Mouse (Mus musculus): ENCODE measurements around the gene Scimp. TPM values are rescaled to one million over a fixed set of nuclear protein-coding genes. Genes with fewer than 3 reads are reported as not detected.
"Not testable (repeated sequence)": the region's sequence is repeated elsewhere in the genome, so short reads cannot be mapped to it uniquely, and the experiment has no call there.

The Scimp gene
- total RNA-seq, 2 experiments from 2014 or later: 0.48 to 0.68 TPM

GRCm38 (mm10) chr11:70770804-70771203, 41.6 kb downstream of the Scimp start:
- no peak for DNase-seq (ENCODE audit: low spot score in 2 of 2)

- DNase-seq (ENCODE audit: low spot score in 2 of 2): no peak
Observed at GRCm38 (mm10) chr11:70765776-70766445, 46.5 kb downstream of the Scimp start.

GRCm38 (mm10) chr11:70763936-70764808, 48.2 kb downstream of the Scimp start, which contains the start of gene Zfp3:
Gene Zfp3, plus strand, starts transcription at chr11:70764209.
- peak; percentile 63 to 64 for DNase-seq (ENCODE audit: low spot score in 2 of 2)

- DNase-seq (ENCODE audit: low spot score in 2 of 2): no peak
Observed at GRCm38 (mm10) chr11:70763582-70763935, 48.8 kb downstream of the Scimp start.

- no peak for DNase-seq (ENCODE audit: low spot score in 2 of 2)
Observed at GRCm38 (mm10) chr11:70762641-70763040, 49.7 kb downstream of the Scimp start.

- not testable (repeated sequence) for DNase-seq (ENCODE audit: low spot score in 2 of 2)
Observed at GRCm38 (mm10) chr11:70760446-70760845, 51.9 kb downstream of the Scimp start.

- peak; percentile 43 to 65 for DNase-seq (ENCODE audit: low spot score in 2 of 2)
Observed at GRCm38 (mm10) chr11:70755645-70756044, 56.7 kb downstream of the Scimp start.

- no peak for DNase-seq (ENCODE audit: low spot score in 2 of 2)
Observed at GRCm38 (mm10) chr11:70754958-70755357, 57.4 kb downstream of the Scimp start.

GRCm38 (mm10) chr11:70754476-70754875, 57.9 kb downstream of the Scimp start:
- DNase-seq (ENCODE audit: low spot score in 2 of 2): no peak

GRCm38 (mm10) chr11:70753146-70753545, 59.2 kb downstream of the Scimp start:
- DNase-seq (ENCODE audit: low spot score in 2 of 2): no peak

- no peak for DNase-seq (ENCODE audit: low spot score in 2 of 2)
Observed at GRCm38 (mm10) chr11:70752337-70753017, 59.9 kb downstream of the Scimp start.

GRCm38 (mm10) chr11:70747876-70748545, 64.4 kb downstream of the Scimp start:
- DNase-seq (ENCODE audit: low spot score in 2 of 2): no peak

- DNase-seq (ENCODE audit: low spot score in 2 of 2): no peak
Observed at GRCm38 (mm10) chr11:70745636-70746035, 66.8 kb downstream of the Scimp start.

GRCm38 (mm10) chr11:70742581-70743459, 69.6 kb downstream of the Scimp start:
- no peak for DNase-seq (ENCODE audit: low spot score in 2 of 2)

GRCm38 (mm10) chr11:70742117-70742516, 70.3 kb downstream of the Scimp start:
- DNase-seq (ENCODE audit: low spot score in 2 of 2): no peak

- no peak for DNase-seq (ENCODE audit: low spot score in 2 of 2)
Observed at GRCm38 (mm10) chr11:70741603-70742002, 70.8 kb downstream of the Scimp start.
